Mouse (Mus musculus) kidney, embryonic 15.5 days (tissue): Measurements from ENCODE around the gene Clec5a. TPM values are rescaled to one million over a fixed set of nuclear protein-coding genes. Genes with fewer than 3 reads are reported as not detected.

Experiments
- ATAC-seq: fragments of 200-750 bp; cut with Nextera tagmentation; replicated peaks from 2 replicates; pipeline ENCODE4 v1.8.0; 2017; ENCODE audit warnings: moderate TSS enrichment; ENCODE audit not compliant: low FRiP score
- H3K27ac ChIP-seq: fragments of 300-500 bp; sonication (generic); 2 replicates; pipeline ENCODE4 v1.5.1; 2015; ENCODE audit warnings: mild to moderate bottlenecking, inconsistent platforms
- H3K27me3 ChIP-seq: fragments of 300-500 bp; sonication (generic); 2 replicates; pipeline ENCODE4 v1.6.1; 2015; ENCODE audit warnings: inconsistent platforms
- H3K36me3 ChIP-seq: fragments of 300-500 bp; sonication (generic); 2 replicates; pipeline ENCODE4 v1.6.1; 2015; ENCODE audit warnings: inconsistent platforms
- H3K4me1 ChIP-seq: fragments of 300-500 bp; sonication (generic); 2 replicates; pipeline ENCODE4 v1.6.1; 2015; ENCODE audit warnings: inconsistent platforms
- H3K4me2 ChIP-seq: fragments of 300-500 bp; sonication (generic); 2 replicates; pipeline ENCODE4 v1.6.1; 2015; ENCODE audit warnings: moderate library complexity, mild to moderate bottlenecking, inconsistent platforms
- H3K4me3 ChIP-seq: fragments of 300-500 bp; sonication (generic); replicated peaks from 2 replicates; pipeline ENCODE4 v1.5.1; 2015; ENCODE audit warnings: mild to moderate bottlenecking, inconsistent platforms
- H3K9ac ChIP-seq: fragments of 300-500 bp; sonication (generic); 2 replicates; pipeline ENCODE4 v1.6.1; 2015; ENCODE audit warnings: mild to moderate bottlenecking, inconsistent platforms
- H3K9me3 ChIP-seq: fragments of 300-500 bp; sonication (generic); replicated peaks from 2 replicates; pipeline ENCODE4 v1.6.1; 2016; ENCODE audit warnings: inconsistent platforms
- WGBS: fragments of 180-500 bp; shearing (Covaris S2); methylation state at CpG from one replicate; pipeline ENCODE4 v1.1.7; 2015; ENCODE audit warnings: mixed read lengths; 5-methylcytosine and 5-hydroxymethylcytosine counted together
- polyA plus RNA-seq: library from polyadenylated mRNA; unstranded; fragments of >200 nt; fragmentation: Nextera tagmentation; extraction: Ambion mirVana; gene quantifications from 2 replicates; pipeline ENCODE4 v1.2.1, GENCODE M21; 2015

Clec5a gene
- polyA plus RNA-seq, 1 experiment from 2014 or later = 0.84 TPM

GRCm38 (mm10) chr6:40576305-40576704, 9.3 kb downstream of the Clec5a start:
- no peaks in the 10 kb centered on the region for H3K9me3 ChIP-seq
- H3K9ac ChIP-seq = no peak overlapping the region
- H3K4me3 ChIP-seq = no peak overlapping the region
- H3K36me3 ChIP-seq = no peaks in the 10 kb centered on the region
- ATAC-seq = no peak
- H3K4me1 ChIP-seq = no peaks in the 10 kb centered on the region
- 79% methylated on average over 1 of the region's 1 CpGs for WGBS
- no peak overlapping the region for H3K27ac ChIP-seq
- no peaks in the 10 kb centered on the region for H3K27me3 ChIP-seq
- no peak overlapping the region for H3K4me2 ChIP-seq

GRCm38 (mm10) chr6:40573618-40574017, 12.0 kb downstream of the Clec5a start:
- WGBS = 86% methylated on average over 3 of the region's 3 CpGs
- Histone ChIP-seq H3K9me3 (no peaks in the 10 kb centered on the region), H3K27me3 (no peaks in the 10 kb centered on the region), H3K4me2 (no peak overlapping the region), H3K4me3 (no peak overlapping the region), H3K4me1 (no peaks in the 10 kb centered on the region), H3K36me3 (no peaks in the 10 kb centered on the region), H3K9ac (no peak overlapping the region), H3K27ac (no peak overlapping the region)
- ATAC-seq = no peak

GRCm38 (mm10) chr6:40569187-40569586, 16.4 kb downstream of the Clec5a start, which contains the start of gene Olfr460:
Gene Olfr460, plus strand, starts transcription at chr6:40569487.
- ATAC-seq = no peak
- H3K36me3 ChIP-seq = no peaks in the 10 kb centered on the region
- no peak within 1 kb of the TSS for H3K27ac ChIP-seq
- no peak within 1 kb of the TSS for H3K4me3 ChIP-seq
- no peak within 1 kb of the TSS for H3K9ac ChIP-seq
- H3K4me1 ChIP-seq = no peaks in the 10 kb centered on the region
- 87% methylated on average over 3 of the region's 3 CpGs for WGBS
- H3K27me3 ChIP-seq = no peaks in the 10 kb centered on the region
- H3K9me3 ChIP-seq = no peaks in the 10 kb centered on the region
- no peak within 1 kb of the TSS for H3K4me2 ChIP-seq

GRCm38 (mm10) chr6:40554950-40555349, 30.7 kb downstream of the Clec5a start, which contains the start of gene Olfr461:
Gene Olfr461, minus strand, starts transcription at chr6:40555050.
- 75% methylated on average over 2 of the region's 2 CpGs for WGBS
- H3K4me2 ChIP-seq = no peak within 1 kb of the TSS
- no peaks in the 10 kb centered on the region for H3K4me1 ChIP-seq
- H3K27me3 ChIP-seq = no peaks in the 10 kb centered on the region
- no peak within 1 kb of the TSS for H3K9ac ChIP-seq
- no peak for ATAC-seq
- H3K9me3 ChIP-seq = no peaks in the 10 kb centered on the region
- no peak within 1 kb of the TSS for H3K27ac ChIP-seq
- no peaks in the 10 kb centered on the region for H3K36me3 ChIP-seq
- H3K4me3 ChIP-seq = no peak within 1 kb of the TSS

- Histone ChIP-seq H3K4me3 (no peak overlapping the region), H3K27ac (no peak overlapping the region), H3K36me3 (no peaks in the 10 kb centered on the region), H3K9me3 (no peaks in the 10 kb centered on the region), H3K9ac (no peak overlapping the region), H3K4me1 (no peaks in the 10 kb centered on the region), H3K4me2 (no peak overlapping the region), H3K27me3 (no peaks in the 10 kb centered on the region)
- WGBS = 84% methylated on average over 10 of the region's 10 CpGs
- ATAC-seq = no peak
Measured at GRCm38 (mm10) chr6:40544690-40545089, 40.9 kb downstream of the Clec5a start.

Other genes with a start within 250 kb of the Clec5a start
- 10.7 and 14.8 TPM in 2 replicates for gene E330009J07Rik, start 149.7 kb downstream of the Clec5a start, polyA plus RNA-seq
- 0.06 TPM in 1 of 2 replicates, not detected in the other for gene Wee2, start 146.7 kb downstream of the Clec5a start, polyA plus RNA-seq
- 171 and 178 TPM in 2 replicates for gene Ssbp1, start 114.5 kb downstream of the Clec5a start, polyA plus RNA-seq
- not detected in 2 replicates for gene Tas2r137, start 94.6 kb downstream of the Clec5a start, polyA plus RNA-seq
- gene Tas2r108, start 92.3 kb downstream of the Clec5a start, polyA plus RNA-seq = not detected in 2 replicates
- not detected in 2 replicates for gene Prss37, start 66.3 kb downstream of the Clec5a start, polyA plus RNA-seq
- 0.06 TPM in 1 of 2 replicates, not detected in the other for gene Olfr461, start 30.8 kb downstream of the Clec5a start, polyA plus RNA-seq
- gene Olfr460, start 16.3 kb downstream of the Clec5a start, polyA plus RNA-seq = not detected in 2 replicates
- not detected in 2 replicates for gene Tas2r138, start 27.5 kb upstream of the Clec5a start, polyA plus RNA-seq
- 0.71 and 1.7 TPM in 2 replicates for gene Mgam, start 43.0 kb upstream of the Clec5a start, polyA plus RNA-seq